Mouse (Mus musculus) erythroblast, embryonic 14.5 days (primary cell): ENCODE data around the gene Pitpnm2.

Source experiments
- GATA1 ChIP-seq: IDR thresholded peaks from 2 replicates; pipeline ENCODE4 v1.6.1; 2012; ENCODE audit warnings: low read length, inconsistent platforms, mixed read lengths
- TAL1 ChIP-seq: IDR thresholded peaks from 3 replicates; pipeline ENCODE4 v1.6.1; 2012; ENCODE audit warnings: low read length, inconsistent platforms, mixed read lengths

- TF ChIP-seq GATA1 (no peak), TAL1 (no peak)
These were observed 162.7 kb downstream of the Pitpnm2 start for GRCm38 (mm10) chr5:124086876-124087275.
